Mouse (Mus musculus): Measurements from ENCODE around the gene Vax1. TPM values are rescaled to one million over a fixed set of nuclear protein-coding genes. Genes with fewer than 3 reads are reported as not detected.

The Vax1 gene
- total RNA-seq, 2 experiments from 2014 or later = not detected

Other genes starting within 250 kb of the Vax1 start
- not detected for gene Eno4, start 226.6 kb downstream of the Vax1 start, total RNA-seq (2021)
- gene Hspa12a, start 226.4 kb downstream of the Vax1 start, total RNA-seq (2021) = 1 to 10 TPM; 7.0 to 7.8 TPM
- gene Shtn1, start 94.0 kb downstream of the Vax1 start, total RNA-seq (2021) = 1 to 10 TPM; 1.0 to 1.1 TPM
- gene Kcnk18, start 49.2 kb upstream of the Vax1 start, total RNA-seq (2021) = not detected
- gene Slc18a2, start 90.8 kb upstream of the Vax1 start, total RNA-seq (2021) = under 1 TPM; 0.13 to 0.15 TPM
- 100 to 1,000 TPM; 272 to 318 TPM for gene Rps12-ps3, start 152.2 kb upstream of the Vax1 start, total RNA-seq (2021)
- gene Pdzd8, start 175.7 kb upstream of the Vax1 start, total RNA-seq (2021) = 10 to 100 TPM; 12.2 to 12.7 TPM